Mouse (Mus musculus) MEL (cell line): ENCODE data around the gene CN725425.

Experiments used
- ELF1 ChIP-seq: IDR thresholded peaks from 2 replicates; pipeline ENCODE4 v1.6.1; 2014; ENCODE audit warnings: low read depth, mild to moderate bottlenecking, inconsistent platforms, low read length, improper control_type of control experiment, moderate library complexity
- POLR2A ChIP-seq, 2 experiments: IDR thresholded peaks; 2 replicates each; pipeline ENCODE4 v1.6.1; 2011 to 2012; ENCODE audit warnings: low read length in 2 of 2, mild to moderate bottlenecking in 2 of 2, control low read depth in 1 of 2, improper control_type of control experiment in 1 of 2, low read depth in 1 of 2, moderate library complexity in 1 of 2; ENCODE audit not compliant: control insufficient read depth in 1 of 2, insufficient read depth in 1 of 2, poor library complexity in 1 of 2
- TAL1 ChIP-seq: IDR thresholded peaks from 2 replicates; pipeline ENCODE4 v1.6.1; 2012; ENCODE audit warnings: mild to moderate bottlenecking, inconsistent platforms, low read length, moderate library complexity, mixed read lengths
- ZC3H11A ChIP-seq: IDR thresholded peaks from 2 replicates; pipeline ENCODE4 v1.6.1; 2012; ENCODE audit warnings: low read depth, mild to moderate bottlenecking, inconsistent platforms, low read length, improper control_type of control experiment

DNA sequence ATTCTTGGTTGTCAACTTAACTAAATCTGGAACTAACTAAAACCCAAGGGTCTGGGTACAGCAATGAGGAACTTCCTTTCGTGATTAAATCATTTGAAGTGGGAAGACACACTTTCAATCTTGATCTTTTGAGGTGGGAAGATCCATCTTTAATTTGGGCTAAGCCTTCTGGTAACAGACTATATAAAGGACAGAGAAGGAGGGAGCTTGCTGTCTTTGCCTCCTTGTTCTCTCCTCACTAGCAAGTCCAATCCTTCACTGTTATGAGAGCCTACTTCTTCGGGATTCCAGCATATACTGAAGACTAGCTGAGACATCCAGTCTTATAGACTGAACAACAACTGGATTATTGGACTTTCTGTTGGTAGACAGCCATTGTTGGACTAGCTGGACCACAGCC lies 35.8 kb upstream of the CN725425 start:
- TF ChIP-seq POLR2A (IDR thresholded peaks at IDR 0.05; ENCODE audit: control insufficient read depth in 1 of 2, insufficient read depth in 1 of 2, low read depth in 1 of 2, low read length in 2 of 2, poor library complexity in 1 of 2) = no peak
- no peak for TF ChIP-seq TAL1
- no peak for TF ChIP-seq ELF1
- TF ChIP-seq ZC3H11A = no peak
